Mouse (Mus musculus): Measurements from ENCODE around the gene Ackr3.

The Ackr3 gene

DNA sequence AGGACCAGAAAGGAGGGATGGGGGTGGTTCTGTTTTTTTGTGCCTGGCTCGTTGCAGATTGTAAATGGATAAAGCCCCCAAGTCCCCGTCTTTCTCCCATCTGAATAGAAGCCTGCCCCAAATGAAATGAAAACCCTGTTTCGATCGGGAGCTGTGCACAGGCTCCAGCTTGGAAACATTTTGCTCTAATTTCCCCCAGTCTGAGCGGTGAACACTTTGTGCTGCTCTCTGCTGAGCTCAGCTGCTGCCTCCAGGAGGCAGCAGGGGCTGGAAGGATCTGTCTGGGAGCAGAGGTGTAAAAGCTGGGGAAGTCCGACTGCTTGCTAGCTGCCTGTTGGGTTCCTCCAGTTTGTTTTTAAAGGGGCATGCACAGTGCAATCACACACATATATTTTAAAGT lies 1.4 kb downstream of the Ackr3 start:
- DNase-seq (ENCODE audit: low spot score), result peak; percentile 63

DNA sequence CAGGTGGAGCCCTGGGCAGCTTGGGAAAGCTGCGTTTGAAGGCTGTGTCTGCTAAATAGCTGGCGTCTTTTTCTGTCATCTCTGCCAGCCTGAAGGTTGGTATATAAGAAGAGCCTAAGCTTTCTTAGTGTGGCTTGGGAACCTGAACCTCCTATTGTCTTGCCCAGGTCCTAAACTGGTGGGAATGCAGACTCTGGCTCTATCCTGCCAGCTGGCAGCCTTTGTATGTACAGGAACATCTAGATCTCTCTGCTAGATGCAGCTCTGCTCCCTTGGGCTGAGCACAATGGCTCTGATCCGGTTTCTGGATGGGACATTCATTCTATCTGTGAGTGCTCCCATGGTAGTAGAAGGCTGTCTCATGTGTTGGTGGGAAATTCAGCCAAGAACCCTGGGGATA lies 2.9 kb downstream of the Ackr3 start:
- no peak for DNase-seq (ENCODE audit: low spot score)

DNA sequence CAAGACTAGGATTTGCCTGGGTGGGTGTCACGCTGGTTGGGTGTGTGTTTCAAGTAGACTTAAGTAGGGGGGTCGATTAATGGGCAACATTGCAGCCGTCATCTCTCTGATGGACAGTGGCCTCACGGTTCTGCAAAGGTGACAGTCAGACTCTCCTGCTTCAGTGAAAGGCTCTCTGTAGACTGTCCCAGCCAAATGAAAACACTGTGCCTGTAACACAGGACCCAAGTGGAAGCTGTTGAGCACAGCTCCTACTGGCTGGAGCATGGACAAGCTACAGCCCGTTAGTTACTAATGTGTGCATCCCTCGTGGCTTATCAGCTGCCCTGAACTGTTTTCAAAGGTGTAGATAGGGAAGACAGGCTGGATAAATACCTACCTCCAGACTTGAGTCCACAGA lies 3.5 kb downstream of the Ackr3 start:
- no peak for DNase-seq (ENCODE audit: low spot score)

DNA sequence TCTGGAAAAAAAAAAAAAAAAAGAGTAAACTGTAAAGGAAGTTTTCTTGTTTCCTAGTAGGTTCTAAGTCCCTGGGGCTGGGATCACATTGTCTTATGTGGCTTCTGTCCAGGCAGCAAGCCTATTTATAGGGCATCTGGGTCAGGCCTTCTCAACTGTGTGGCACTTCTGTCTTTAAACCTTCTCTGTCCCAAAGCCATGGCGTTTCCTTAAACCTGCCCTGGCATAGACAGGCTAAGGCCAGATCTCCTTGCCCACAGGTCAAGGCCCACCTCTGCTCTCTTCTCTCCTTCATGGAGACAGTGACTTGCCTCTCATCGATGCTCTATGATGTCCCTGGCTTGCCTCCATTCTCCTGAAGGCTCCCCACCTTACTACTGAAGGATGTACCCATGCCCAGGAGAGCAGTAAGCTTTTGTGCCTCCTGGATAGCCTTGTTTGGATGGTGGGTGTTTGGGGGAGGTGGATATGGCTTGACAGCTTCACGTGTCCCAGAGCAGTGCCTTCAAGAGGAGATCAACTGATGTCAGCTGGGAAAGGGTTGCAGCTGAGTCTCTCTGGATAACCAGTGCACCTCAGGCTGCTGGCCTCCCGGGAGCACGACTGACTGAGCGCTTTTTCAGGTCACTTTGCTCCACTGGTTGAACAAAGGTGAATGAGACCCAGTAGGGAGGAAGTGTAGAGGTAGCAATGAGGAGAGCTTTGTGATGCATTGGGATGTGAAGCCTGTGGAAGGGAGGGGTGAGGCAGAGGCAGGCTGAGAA lies 4.1 kb downstream of the Ackr3 start:
- no peak for DNase-seq (ENCODE audit: low spot score)

DNA sequence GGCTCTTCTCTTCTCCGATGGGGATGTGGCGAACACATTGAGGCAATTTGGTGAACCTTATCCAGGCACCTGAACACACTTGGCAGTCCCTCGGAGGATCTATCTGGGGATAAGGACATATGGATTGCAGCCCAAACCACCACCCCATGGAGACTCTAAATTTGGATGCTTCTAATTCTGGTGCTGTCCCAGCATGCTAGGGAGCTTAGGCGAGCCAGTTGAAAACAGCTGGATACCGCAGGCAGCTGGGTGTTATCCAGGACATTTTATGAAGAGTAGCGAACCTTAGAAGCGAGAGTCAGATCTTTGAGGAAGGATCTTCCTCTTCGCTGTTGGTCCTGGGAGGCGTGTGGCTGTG lies 4.7 kb downstream of the Ackr3 start:
- DNase-seq (ENCODE audit: low spot score), result no peak

DNA sequence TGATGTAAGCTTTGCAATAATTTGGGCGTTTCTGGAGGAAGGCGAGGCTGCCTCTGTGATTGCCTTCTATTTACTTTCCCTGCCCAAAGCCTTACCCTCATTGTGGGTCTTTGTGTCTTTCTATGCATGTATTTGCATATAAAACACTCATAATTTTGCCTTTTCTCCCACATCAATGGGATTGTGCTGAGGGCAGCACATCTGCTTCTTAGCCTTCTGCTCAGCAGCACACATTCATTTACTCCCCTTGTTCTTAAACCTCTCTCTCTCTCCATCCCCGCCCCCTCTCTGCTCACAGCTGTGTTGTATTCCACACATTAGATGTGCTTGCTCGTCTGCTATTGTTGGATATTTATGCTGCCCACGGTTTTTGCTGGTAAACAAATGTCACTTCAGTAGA lies 5.3 kb downstream of the Ackr3 start:
- DNase-seq (ENCODE audit: low spot score), result no peak

DNA sequence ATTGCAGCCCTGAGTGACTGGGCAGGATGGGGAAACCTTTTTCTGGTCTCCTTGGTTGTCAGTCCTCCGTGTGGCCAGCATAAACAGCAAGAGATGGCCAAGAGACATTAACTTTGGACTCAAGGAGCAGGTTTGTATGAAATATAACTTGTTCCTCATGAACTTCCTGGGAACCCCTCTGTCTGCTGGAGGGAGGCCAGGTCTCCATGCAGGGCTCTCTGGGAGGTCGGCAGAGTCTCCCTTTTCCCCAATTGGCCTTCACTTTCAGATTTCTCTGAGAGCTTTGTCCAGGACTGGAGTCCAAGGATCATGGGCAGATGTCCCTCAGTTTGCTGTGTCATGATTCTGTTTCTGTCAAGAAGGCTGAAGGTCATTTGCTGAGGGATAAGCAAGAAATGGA lies 6.0 kb downstream of the Ackr3 start:
- no peak for DNase-seq (ENCODE audit: low spot score)

DNA sequence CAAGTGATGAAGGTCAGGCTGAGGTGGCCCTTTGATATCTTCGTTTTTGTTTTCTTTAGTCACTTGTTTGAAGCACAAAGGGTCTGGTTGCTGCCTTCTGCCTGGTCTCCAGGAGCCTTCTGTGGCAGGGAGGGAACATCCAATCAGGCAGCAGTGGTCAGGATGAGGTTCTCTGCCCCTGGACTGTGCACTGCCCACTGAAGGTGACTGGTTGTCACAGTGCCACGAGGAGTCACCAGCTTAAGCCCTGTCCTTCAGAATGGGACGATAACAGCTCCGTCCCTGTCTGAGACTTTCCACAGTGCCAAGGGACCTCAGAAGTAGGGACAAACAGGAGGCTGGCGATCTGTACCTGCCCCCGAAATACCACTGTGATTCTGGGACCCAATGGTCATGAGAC lies 6.6 kb downstream of the Ackr3 start:
- DNase-seq (ENCODE audit: low spot score), result no peak

DNA sequence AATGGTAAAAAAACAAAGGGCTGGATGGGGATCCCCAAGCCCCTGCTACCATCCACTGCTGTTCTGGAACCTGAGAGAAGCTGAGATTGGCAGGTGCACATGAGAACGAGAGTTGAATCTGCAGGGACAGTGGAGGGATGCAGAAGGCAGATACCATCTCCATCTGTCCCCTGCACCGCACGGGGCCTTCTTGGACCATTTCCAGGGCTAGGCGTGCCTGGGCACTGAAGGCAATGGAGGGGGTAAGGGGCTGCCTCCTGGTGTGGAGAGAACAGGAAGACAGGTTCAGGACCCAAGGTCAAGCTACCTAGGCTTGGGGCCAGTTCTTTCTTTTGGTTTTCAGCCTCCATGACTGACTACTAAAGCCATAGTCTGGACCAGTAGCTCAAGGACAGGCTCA lies 7.0 kb downstream of the Ackr3 start:
- DNase-seq (ENCODE audit: low spot score), result no peak

DNA sequence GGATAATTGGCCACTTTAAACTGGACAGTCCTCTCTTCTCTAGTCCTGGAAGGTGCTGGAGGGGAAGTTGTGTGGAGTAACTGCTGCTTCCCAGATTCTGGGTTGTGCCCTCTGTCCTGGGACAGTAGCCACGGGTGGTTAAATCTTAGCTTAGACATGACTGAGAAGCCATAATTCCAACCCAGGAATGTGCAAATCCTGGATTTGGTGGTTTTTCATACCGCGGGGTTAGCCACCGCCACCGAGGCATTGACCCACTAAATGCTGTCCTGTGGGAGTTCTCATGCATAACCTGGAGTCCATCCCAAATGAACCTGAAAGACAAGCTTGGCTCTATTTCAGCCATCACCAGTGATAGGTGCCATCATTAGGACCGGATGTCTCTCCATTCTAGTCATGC lies 8.6 kb downstream of the Ackr3 start:
- no peak for DNase-seq (ENCODE audit: low spot score)

DNA sequence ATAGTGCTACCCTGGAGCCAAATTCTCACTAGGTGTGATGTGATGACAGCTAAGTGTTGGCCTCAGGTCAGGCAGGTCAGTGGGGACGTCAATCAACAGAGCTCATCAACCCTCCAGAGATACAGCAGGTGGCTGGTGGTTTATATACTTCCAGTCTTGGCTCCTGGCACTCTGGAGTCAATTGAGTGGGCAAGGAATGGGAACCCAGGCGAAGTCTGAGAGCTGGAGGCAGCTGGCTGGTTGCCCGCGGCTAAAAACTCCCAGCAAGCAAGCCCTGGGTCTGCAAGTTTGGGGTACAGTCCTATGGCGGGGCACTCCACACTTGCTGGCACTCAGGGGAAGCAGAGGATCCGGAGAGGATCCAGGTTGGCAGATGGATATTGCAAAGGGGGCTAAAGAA lies 9.1 kb downstream of the Ackr3 start:
- DNase-seq (ENCODE audit: low spot score), result no peak

DNA sequence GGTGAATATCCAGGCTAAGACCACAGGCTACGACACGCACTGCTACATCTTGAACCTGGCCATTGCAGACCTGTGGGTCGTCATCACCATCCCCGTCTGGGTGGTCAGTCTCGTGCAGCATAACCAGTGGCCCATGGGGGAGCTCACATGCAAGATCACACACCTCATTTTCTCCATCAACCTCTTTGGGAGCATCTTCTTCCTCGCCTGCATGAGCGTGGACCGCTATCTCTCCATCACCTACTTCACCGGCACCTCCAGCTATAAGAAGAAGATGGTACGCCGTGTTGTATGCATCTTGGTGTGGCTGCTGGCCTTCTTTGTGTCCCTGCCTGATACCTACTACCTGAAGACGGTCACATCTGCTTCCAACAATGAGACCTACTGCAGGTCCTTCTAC lies 10.2 kb downstream of the Ackr3 start:
- no peak for DNase-seq (ENCODE audit: low spot score)

DNA sequence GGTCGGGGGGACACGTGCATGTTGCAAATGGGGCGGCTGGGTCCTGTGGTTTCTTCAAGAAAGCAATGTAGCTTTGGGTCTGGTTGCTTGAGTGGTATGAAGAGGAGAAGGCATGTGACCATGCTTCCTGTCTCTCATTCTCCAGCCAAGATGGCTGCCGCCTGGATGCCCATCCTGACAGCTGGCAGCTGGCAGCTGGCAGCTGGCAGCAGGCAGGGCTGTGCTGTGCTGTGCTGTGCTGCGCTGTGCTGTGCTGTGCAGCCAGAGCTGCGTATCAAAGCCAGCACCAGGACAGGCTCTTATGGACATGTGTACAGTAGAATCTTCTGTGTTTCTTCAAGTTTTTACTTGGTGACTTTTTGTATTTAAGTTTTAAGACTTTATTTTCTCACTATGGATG lies 11.1 kb downstream of the Ackr3 start:
- no peak for DNase-seq (ENCODE audit: low spot score)

DNA sequence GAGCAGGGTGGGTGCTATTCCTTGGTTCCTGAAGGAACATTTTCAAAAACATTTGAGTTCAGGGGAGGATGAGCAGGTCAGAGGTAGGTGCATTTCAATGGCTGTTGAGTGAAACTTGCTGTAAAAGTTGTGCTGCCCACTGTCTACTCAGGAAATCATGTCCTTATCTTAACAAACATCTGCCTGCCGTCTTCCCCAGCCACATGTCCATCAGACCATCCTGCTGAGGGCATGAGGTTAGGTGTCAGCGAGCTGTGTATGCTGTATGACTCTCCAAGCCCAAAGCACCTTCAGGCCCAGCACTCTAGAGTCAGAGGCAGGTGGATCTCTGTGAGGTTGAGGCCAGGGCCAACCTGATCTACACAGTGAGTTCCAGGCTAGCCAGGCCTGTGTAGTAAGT lies 12.1 kb downstream of the Ackr3 start:
- no peak for DNase-seq (ENCODE audit: low spot score)

DNA sequence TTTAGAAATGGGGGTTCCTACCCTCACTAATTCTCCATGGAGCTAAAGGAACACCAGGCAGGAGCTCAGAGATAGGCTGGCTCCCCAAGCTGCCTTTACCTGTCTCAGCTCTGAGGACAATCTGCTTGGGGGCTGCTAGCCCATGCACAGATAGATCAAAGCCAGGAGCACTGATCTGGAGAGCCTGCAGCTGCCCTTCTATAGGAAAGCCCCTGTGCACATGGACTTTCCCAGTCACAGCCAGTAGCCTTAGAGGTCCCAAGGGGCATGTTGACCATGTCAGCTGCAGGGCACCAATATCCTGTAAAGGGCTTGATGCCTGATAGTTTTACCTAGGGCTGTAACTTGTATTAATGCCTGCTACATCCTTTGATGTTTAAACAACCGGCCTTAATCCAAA lies 12.6 kb downstream of the Ackr3 start:
- no peak for DNase-seq (ENCODE audit: low spot score)

DNA sequence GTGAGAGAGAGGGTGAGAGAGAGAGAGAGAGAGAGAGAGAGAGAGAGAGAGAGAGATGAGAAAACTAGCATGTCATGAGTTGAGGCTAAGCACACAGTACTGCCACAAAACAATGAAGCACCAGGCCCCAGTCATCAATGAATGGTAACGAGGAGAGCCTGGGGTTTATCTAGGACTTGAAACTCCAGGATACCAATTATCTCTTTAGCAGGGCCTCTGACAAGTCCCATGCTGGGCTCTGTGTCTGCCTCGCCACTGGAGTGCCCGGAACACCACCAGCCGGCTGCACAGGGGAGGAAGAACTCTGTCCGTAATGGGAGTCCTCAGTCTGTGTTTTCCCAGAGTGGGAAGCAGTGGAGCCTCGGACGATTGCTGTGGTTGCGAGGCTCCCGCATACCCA lies 16.5 kb downstream of the Ackr3 start:
- DNase-seq (ENCODE audit: low spot score), result no peak

DNA sequence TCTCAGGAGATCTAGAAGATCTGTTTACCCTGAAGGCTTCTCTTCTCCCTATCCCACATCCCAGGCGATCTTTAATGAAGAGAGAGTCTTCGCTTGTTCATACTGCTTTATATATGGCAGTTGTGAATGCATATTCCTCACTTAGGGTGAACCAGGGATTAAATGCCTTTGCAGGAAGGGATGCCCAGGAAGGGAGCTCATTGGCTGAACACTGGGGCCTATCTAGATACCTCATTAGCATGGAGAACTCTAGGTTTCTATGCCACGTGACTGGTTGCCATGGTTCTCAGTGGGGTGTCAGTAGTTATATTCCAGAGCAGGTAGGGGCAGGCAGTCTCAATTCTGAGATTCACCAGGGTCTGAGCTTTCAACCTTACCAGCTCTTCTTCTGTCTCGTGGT lies 17.1 kb downstream of the Ackr3 start:
- DNase-seq (ENCODE audit: low spot score), result no peak

DNA sequence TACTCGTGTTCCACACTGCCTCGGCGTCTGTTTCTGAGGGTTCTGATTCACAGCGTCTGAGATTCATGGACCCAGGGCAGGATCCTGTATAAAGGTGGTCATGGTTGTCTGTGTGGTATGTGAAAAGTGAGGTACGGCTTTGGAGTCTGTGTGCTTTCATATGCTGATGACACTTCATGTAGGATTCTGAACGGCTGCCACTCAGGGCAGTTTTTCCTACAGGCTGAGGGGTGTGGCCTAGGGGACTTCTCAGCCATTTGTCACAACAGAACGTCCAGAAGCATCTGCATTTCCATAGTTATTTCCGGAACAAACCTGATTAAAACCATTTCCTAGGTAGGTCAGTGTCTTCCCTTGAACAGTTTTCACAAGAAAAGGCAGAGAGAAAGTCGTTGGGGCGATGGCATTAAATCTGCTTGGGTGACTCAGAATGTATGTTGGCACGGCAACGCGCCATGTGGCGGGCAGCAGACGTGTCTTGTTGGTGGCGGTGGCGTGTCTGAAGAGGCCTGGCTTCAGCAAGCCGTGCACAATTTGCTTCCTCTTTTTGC lies 18.1 kb downstream of the Ackr3 start:
- no peak for DNase-seq (ENCODE audit: low spot score)

DNA sequence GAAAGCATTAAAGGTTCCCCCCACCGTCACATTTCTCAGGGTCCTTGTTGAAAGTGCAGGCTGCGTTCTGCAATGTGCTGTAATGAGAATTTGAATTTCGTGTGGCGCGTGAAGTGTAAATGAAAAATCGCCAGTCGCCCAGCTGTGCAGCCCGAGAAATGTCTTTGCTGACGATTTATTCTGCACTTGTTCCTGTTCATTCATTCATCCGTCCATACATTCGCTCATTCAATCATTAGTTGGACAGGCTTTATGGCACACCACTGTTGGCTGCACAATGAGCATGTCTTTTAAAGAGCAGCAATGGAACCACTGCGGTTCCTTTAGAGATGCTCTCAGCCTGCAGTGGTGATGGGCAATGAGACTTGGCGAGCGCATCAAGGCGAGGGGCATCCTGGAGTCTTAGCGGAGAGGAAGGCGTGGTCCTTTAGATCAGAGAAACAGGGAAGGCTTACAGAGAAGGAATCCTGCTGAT lies 18.7 kb downstream of the Ackr3 start:
- no peak for DNase-seq (ENCODE audit: low spot score)

DNA sequence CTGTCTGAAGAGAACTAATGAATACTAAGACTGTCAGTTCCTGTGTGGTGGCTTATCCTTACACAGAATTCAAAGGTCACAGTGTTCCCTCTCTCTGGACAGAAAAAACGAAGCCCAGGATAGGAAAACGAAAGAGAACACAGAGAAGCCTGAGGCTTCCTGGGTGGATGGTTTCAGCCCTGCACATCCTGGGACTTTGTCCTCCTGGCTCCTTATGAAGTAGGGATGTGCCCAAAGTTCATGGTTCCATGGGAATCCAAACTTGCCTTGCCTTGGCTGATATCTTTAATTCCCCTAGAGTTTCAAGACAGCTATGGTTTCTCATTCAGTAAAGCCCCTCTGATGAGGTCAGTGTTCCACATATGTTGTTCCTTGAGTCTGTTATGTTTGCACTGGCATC lies 19.2 kb downstream of the Ackr3 start:
- no peak for DNase-seq (ENCODE audit: low spot score)

DNA sequence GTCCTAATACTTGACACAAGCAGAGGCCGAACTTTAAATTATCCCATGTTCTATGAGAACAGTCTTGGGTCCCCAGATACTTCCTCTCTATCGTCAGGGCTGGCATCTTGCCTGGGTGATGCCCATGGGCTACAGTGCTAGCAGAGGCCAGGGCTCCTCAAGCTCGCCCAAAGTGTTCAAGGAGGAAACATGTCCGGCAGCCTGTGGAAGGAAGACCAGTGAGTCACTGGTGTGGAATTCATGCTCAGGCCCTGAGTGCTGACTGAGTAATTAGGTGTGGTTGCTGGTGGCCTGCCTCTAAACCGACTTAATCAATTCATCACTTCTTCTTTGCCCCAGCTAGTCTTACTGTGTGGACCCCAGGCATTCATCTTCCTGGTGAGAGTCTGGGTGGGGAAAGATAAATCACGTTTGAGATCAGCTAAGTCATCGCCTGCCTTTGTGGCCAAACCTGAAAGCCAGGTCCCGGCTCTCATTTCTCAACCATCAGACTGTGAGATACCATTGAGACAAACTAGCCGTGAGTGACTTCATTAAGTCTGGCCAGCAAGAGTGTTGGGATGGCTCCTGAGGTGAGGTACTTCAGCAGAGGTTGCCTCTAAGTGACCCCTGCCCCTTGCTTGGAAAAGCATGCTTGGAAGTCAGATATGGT lies 21.9 kb downstream of the Ackr3 start:
- DNase-seq (ENCODE audit: low spot score), result no peak

DNA sequence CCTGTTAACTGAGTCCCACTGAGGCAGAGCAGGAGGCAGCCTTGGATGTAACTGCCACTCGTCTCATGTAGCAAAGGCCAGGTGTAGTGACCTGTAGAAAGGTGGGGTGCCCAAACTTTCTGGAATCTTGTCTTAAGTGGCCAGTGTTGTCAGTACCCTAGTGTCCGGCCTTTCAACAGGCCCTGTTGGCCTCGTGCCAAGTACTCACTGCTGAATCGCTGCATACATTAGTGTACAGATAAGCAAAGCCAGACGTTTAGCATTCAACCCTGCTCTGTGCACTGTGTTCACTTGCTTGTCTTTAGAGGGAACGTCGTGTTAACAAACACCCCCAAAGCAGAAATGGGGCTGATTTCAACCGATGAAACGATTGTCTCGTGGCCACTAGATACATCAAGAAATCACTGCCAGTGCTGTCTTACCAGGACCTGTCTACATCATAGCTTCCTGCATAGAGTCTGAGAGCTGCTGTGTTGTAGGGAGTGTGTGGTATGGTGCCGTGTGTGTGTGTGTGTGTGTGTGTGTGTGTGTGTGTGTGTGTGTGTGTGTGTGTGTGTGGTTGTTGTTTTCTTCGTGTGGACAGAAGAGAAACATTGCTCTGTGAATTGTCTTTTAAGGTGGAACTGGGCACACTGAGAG lies 24.0 kb downstream of the Ackr3 start:
- DNase-seq (ENCODE audit: low spot score), result no peak

DNA sequence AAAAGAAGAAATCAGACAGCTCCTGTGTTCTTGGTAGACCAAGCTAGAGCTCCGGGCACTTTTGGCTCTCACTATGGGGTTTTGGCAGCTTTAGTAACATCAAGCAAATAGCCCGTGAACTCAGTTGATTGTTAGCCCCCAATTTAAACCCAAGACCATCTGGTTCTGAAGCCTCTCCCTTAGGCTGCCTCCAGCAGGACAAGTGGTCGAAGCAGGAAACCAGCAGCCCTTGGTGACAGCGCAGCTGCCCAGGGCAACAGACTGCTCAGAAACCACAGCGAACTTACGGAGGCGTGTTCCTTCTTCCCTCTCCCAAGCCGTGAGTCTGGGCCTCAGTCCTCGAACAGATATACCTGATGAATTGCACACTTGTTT lies 24.5 kb downstream of the Ackr3 start:
- no peak for DNase-seq (ENCODE audit: low spot score)
